Mouse (Mus musculus) small intestine, adult 2 months (tissue): Measurements from ENCODE around the gene Snrnp35. TPM values are rescaled to one million over a fixed set of nuclear protein-coding genes. Genes with fewer than 3 reads are reported as not detected.
A peak's percentile ranks its signal among the peaks of the same experiment; 100 is the strongest.

Experiments used
- H3K27ac ChIP-seq: fragments of 200-500 bp; 2 replicates; pipeline ENCODE4 v1.5.1; 2012; ENCODE audit warnings: low read depth, low read length, control low read depth, inconsistent platforms; ENCODE audit not compliant: insufficient read depth
- H3K27me3 ChIP-seq: fragments of 200-500 bp; 2 replicates; pipeline ENCODE4 v1.6.1; 2012; ENCODE audit warnings: mild to moderate bottlenecking, moderate library complexity, low read length, inconsistent platforms; ENCODE audit not compliant: control insufficient read depth, insufficient read depth
- H3K36me3 ChIP-seq: fragments of 200-500 bp; 2 replicates; pipeline ENCODE4 v1.6.1; 2012; ENCODE audit warnings: mild to moderate bottlenecking, low read length, control low read depth, inconsistent platforms; ENCODE audit not compliant: control insufficient read depth, insufficient read depth
- H3K4me1 ChIP-seq: fragments of 200-500 bp; 2 replicates; pipeline ENCODE4 v1.6.1; 2012; ENCODE audit warnings: low read length, inconsistent platforms, mixed read lengths; ENCODE audit not compliant: control insufficient read depth, insufficient read depth, insufficient read length
- H3K4me3 ChIP-seq: fragments of 200-500 bp; 2 replicates; pipeline ENCODE4 v1.5.1; 2012; ENCODE audit warnings: low read depth, mild to moderate bottlenecking, control low read depth, inconsistent platforms, low read length, moderate library complexity
- CTCF ChIP-seq: fragments of 200-500 bp; IDR thresholded peaks from 2 replicates; pipeline ENCODE4 v1.5.1; 2012; ENCODE audit warnings: low read depth, mild to moderate bottlenecking, control low read depth, inconsistent platforms, low read length, moderate library complexity, mixed read lengths; ENCODE audit not compliant: insufficient replicate concordance, insufficient read length; ENCODE audit errors: extremely low read depth
- POLR2A ChIP-seq: fragments of 200-500 bp; IDR thresholded peaks from 2 replicates; pipeline ENCODE4 v1.6.1; 2012; ENCODE audit warnings: low read depth, mild to moderate bottlenecking, control low read depth, inconsistent platforms, low read length, moderate library complexity
- WGBS: fragments of 180-500 bp; shearing (Covaris S2); methylation state at CpG from one replicate; pipeline ENCODE4 v1.1.7; 2018; 5-methylcytosine and 5-hydroxymethylcytosine counted together
- polyA plus RNA-seq: library from polyadenylated mRNA; depleted of rRNA; stranded (reverse); fragments of >200 nt; gene quantifications from 2 replicates; pipeline ENCODE4 v1.2.3, GENCODE M21; 2012; rRNA removed

Gene Snrnp35
- polyA plus RNA-seq, 1 experiment: 1.8 TPM

- H3K27me3 ChIP-seq: no peaks in the 10 kb centered on the region
- 77% methylated on average over 16 of the region's 16 CpGs for WGBS
- TF ChIP-seq POLR2A: no peak
- TF ChIP-seq CTCF: no peak
- peaks cover 5% of the 10 kb centered on the region for H3K4me1 ChIP-seq
- no peak overlapping the region for H3K27ac ChIP-seq
- no peak overlapping the region for H3K4me3 ChIP-seq
- peaks cover 13% of the 10 kb centered on the region for H3K36me3 ChIP-seq
Observed at GRCm38 (mm10) chr5:124538813-124539792, 56.2 kb downstream of the Snrnp35 start.

DNA sequence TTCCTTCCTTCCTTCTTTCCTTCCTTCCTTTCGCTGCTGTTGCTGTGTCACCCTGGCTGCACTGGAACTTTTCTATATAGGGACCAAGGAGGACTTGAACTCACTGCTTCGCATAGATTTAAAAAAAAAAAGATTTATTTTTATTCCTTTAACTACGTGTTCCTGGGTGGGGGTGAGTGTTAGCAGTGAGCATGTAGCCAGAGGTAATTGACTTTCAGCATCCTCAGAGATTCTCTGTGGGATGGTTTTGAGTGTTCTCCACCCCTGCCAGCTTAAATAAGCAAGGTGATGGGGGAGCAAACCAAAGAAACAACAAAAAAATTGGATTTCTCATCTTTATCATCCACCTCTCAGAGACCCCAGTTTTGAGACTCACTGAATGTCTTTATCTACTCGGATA, 57.0 kb downstream of the Snrnp35 start:
- H3K36me3 ChIP-seq: peaks cover 18% of the 10 kb centered on the region
- WGBS: 75% methylated on average over 4 of the region's 4 CpGs
- H3K4me3 ChIP-seq: no peak overlapping the region

GRCm38 (mm10) chr5:124540383-124540786, 57.5 kb downstream of the Snrnp35 start, which contains the start of gene Tmed2:
TSS of gene Tmed2 (plus strand) at chr5:124540695.
- TF ChIP-seq CTCF (peak; percentile 34; the same call in 1 of the 2 replicates), POLR2A (no peak)
- Histone ChIP-seq H3K27ac (peak within 1 kb of the TSS; percentile 73), H3K27me3 (no peaks in the 10 kb centered on the region), H3K36me3 (peaks cover 22% of the 10 kb centered on the region), H3K4me3 (peak within 1 kb of the TSS; percentile 94), H3K4me1 (peaks cover 6% of the 10 kb centered on the region)
- under 1% methylated on average over 35 of the region's 35 CpGs for WGBS

More for the DNA sequence above, 57.0 kb downstream of the Snrnp35 start:
- peaks cover 6% of the 10 kb centered on the region for H3K4me1 ChIP-seq
- TF ChIP-seq CTCF: no peak
- TF ChIP-seq POLR2A: no peak
- H3K27ac ChIP-seq: no peak overlapping the region
- H3K27me3 ChIP-seq: no peaks in the 10 kb centered on the region

Other genes with a start within 250 kb of the Snrnp35 start
- gene Pitpnm2, start 233.4 kb upstream of the Snrnp35 start, polyA plus RNA-seq: 19.5 and 19.6 TPM in 2 replicates
- 0.76 and 1.4 TPM in 2 replicates for gene Mphosph9, start 155.2 kb upstream of the Snrnp35 start, polyA plus RNA-seq
- gene 2810006K23Rik, start 155.0 kb upstream of the Snrnp35 start, polyA plus RNA-seq: 1.5 and 1.9 TPM in 2 replicates
- 27.4 and 52.8 TPM in 2 replicates for gene Cdk2ap1, start 120.1 kb upstream of the Snrnp35 start, polyA plus RNA-seq
- gene Sbno1, start 57.1 kb upstream of the Snrnp35 start, polyA plus RNA-seq: 5.9 and 8.1 TPM in 2 replicates
- gene Kmt5a, start 43.2 kb upstream of the Snrnp35 start, polyA plus RNA-seq: 34.1 and 70.7 TPM in 2 replicates
- gene Rilpl2, start 4.8 kb upstream of the Snrnp35 start, polyA plus RNA-seq: 24.3 and 29.3 TPM in 2 replicates
- 2.3 and 2.9 TPM in 2 replicates for gene Rilpl1, start 48.3 kb downstream of the Snrnp35 start, polyA plus RNA-seq
- 182 and 188 TPM in 2 replicates for gene Tmed2, start 57.6 kb downstream of the Snrnp35 start, polyA plus RNA-seq
- gene Ddx55, start 69.7 kb downstream of the Snrnp35 start, polyA plus RNA-seq: 8.7 and 12.1 TPM in 2 replicates
- gene Eif2b1, start 96.0 kb downstream of the Snrnp35 start, polyA plus RNA-seq: 9.1 and 12.5 TPM in 2 replicates
- 8.5 and 20.0 TPM in 2 replicates for gene Gtf2h3, start 96.0 kb downstream of the Snrnp35 start, polyA plus RNA-seq
- 56.9 and 170 TPM in 2 replicates for gene Atp6v0a2, start 145.4 kb downstream of the Snrnp35 start, polyA plus RNA-seq
- gene Dnah10, start 242.0 kb downstream of the Snrnp35 start, polyA plus RNA-seq: 0.10 TPM in 2 replicates